Mouse (Mus musculus) frontal cortex, postnatal 10 days (tissue): ENCODE measurements around the gene Rpl3.

Experiments
- DNase-seq, 2 experiments: peaks; one replicate each; pipeline ENCODE4 v3.0.0; 2022; ENCODE audit warnings: low spot score in 2 of 2, mixed read lengths in 1 of 2

The Rpl3 gene

DNA sequence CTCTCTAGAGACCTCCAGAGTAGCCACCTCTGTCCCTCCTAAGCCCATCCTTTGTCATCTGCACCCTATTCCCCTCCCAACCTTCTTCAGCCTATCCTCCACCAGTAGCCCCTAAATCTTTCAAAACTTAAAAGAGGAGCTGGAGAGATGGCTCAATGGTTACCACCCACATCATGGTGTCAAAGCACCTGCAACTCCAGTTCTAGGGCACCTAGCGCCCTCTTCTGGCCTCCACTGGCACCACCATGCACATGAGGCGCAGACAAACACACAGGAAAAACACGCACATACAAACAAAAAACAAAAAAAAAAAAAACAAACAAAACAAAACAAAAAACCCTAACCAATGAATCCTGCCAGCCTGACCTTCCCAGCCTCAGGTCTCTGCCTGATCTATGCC, 25.1 kb downstream of the Rpl3 start:
- no peak for DNase-seq

DNA sequence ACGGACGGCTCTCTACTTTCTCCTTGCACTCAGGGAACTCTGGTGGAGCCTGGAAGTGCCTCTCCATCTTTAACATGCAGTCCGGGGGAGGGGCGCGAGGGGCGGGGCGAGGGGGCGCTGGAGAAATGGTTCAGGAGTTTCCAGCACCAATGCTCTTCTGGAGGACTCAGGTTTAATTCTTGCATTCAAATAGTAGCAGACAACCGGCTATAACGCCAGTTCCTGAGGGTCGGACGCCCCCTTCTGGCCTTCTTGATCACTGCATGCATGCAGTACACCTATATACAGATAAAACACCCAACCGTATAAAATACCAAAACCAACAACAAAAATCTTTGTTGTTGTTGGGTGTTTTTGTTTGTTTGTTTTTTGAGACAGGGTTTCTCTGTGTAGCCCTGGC, 26.3 kb downstream of the Rpl3 start:
- no peak for DNase-seq

DNA sequence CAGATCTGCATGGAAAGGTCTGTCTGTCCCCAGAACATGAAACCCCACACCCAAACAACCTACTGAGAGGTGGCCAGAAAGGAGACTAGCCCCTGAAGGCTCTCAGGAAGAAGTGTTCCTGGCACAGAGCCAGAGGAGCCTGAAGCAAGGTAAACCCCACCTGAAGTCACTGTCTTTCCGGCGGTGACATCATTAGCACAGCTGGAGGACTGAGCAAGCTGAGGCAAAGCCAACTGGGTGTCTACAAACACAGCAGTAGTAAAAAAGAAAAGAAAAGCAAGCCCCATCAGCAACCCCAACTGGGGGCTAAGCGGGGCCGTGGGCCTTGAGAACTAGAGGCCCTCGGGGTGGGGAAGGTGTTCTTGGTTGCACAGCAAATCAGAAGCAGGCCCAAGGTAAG, 26.7 kb downstream of the Rpl3 start:
- no peak for DNase-seq

DNA sequence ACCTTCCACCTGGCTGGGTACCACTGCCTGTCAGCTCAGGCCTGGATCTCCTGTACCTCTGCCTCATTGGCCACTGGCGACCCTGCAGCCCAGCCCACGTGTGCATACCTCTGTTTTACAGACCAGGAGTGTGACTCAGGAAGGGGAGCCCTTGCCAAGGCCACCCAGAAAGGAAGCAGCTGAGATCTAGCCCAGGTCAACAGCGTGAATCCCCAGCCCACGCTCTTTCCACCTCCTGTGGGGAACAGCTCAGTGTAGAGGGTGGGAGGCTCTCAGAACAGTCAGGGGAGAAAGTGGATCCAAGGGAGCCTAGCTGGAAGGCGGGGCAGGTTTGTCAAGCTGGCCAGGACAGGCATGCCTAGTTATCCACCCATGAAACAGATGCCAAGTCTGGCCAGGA, 28.8 kb downstream of the Rpl3 start:
- no peak for DNase-seq

DNA sequence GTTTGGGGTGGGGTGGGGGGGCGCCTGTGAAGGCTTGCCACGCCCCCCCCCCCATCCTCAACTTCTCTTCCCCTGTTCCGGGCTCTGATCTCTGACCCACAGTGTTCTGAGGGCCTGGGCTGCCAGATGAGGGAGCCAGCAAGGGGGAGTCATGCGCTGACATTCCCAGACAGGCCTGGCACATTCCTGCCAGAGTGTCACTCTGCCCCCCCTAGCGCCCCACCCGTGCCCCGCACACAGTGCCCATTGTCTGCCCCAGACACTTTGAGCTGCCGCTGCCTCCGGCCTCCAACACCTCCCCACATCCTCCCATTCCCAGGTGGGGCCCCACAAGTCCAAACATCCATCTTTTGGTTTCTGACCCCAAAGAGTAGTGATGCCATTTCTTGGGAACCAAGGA, 29.3 kb downstream of the Rpl3 start:
- DNase-seq, result no peak

DNA sequence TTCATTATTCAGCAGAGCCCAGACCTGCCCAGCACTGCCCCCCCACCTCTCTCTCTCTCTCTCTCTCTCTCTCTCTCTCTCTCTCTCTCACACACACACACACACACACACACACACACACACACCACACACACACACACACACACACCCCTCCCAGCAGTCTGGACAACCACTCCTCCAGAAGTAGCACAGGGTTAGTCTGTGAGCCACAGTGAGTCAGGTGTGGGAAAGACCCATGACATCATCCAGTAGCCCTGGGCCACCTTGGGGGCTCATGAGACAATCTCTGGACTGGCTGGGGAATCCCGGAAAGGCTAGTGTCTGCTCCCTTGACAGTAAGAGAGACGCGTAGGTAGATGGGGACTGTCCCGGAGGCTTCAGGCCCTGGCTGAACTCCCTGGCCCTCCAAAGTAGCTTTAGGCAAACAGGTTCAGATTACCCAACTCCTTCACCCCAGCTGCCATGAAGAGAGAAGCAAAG, 30.6 kb downstream of the Rpl3 start:
- no peak for DNase-seq

DNA sequence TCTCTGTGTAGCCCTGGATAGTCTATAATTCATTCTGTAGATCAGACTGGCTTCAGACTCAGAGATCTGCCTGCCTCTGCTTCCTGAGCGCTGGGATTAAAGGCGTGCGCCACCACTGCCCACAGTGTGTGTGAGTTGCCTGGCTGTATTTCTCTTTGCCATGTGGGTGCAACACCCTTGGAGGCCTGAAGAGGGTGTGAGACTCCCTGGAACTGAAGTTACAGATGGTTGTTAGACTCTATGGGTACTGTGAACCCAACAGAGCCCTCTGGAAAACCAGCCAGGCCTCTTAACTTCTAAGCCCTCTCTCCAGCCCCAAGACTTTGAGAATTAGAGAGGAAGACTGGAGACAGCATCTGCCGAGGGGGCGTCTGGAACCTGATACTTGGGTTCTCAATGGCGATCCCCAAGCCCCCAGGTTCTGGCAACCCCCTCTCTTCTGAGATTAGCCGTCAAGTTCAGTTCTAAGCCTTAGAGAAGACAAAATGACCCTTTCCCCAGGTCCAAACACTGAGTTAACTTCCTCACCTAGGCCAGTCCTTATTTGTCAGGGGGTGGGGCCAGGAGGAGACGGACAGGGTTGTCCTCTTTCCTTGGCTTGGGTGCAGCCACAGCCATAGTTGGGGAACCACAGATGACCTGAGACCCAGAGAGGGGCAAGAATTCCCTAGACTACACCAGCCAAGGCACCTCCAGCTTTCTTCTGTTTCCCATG, 31.2 kb downstream of the Rpl3 start:
- DNase-seq, result no peak

DNA sequence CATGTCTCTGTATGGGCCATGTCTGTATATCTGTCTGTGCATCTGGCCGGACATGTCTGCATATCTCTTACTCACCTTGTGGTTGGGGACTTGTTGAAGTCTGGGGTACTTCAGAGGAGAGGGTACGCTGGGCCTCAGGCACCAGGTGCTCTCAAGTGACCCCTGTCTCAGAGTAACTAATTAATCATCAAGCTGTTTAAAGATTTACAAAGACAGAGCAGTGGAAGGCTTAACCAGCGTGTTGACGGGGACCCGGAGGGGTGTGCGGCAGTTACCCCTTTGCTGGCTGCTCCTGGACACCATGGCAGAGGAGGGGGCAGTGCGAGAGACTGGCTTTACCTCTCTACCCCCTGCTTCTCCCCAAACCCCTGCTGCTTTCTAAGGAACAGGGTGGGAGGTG, 32.1 kb downstream of the Rpl3 start:
- DNase-seq, result no peak

DNA sequence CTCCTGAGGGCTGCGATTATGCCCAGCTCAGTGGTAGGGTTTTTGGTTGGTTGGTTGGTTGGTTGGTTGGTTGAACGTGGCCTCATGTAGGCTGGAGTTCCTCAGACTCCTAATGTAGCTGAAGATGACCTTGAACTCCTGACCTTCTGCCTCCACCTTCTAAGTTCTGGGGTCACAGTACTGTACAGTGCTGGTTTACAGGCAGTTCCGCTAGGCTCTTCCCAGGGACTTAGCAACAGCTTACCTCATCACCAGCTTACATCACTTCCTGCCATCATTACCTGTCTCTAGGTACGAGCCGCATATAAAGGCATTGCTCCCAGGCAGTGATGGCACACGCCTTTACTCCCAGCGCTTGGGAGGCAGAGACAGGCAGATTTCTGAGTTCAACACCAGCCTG, 33.5 kb downstream of the Rpl3 start:
- no peak for DNase-seq

DNA sequence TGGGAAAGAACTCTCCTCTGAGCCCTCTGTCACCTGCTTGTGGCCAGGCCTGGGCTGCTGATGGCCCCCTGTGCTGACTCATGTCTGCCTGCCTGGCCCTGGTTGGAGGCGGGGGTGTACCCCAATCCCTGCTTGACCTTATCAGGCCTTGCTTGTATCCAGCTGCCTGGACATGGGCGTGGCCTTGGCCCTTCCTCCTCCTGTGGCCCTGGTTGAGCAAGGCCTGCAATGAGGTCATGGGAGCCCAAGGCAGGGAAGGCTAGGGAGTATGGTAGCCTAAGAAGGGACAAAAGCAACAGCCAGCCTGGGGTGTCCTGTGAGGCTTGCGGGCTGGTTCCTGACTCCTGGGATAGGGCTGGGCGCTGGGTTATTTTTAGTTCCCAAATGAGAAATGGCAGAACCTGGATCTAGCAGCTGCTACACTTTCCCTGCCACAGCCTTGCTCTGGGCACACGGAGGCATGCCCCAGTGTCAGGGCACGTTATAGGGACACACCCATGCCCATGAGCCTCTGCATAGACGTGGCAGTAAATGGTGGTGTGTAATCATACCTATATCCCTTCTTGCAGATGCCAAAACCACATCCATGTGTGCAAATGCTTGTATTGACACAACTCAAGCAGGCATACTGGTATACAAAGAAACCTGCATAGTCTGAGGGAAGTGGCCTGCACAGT, 37.5 kb downstream of the Rpl3 start:
- DNase-seq, result no peak

DNA sequence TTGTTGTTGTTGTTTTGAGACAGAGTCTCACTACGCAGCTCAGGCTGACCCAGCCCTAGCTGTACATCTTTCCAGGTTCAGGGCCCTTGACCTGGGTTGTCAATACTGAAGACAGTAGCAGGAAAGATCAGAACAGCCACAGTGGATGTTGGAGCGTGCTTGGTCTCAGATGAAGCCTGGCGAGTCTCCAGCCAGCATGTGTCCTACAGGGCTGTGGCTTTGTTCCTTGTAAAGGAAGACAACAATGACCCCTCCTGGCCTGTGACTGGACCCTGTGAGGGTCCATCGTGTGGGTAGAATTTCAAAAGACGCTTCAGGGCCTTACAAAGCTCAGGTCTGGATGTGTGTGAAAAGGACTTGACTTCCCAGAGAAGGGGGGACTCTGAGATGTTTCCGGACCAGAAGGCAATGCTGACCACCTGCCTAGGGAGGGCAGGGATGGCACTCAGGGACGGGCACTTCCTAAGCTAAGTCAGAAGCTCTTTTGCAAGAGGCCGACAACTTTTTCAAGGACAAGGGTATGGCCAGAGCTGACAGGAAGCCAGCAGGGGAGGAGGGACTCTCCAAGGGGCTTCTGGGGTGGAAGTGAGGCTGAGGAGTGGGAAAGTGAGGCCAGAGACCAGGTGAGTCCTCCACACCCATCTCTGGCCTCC, 38.2 kb downstream of the Rpl3 start:
- DNase-seq, result no peak

DNA sequence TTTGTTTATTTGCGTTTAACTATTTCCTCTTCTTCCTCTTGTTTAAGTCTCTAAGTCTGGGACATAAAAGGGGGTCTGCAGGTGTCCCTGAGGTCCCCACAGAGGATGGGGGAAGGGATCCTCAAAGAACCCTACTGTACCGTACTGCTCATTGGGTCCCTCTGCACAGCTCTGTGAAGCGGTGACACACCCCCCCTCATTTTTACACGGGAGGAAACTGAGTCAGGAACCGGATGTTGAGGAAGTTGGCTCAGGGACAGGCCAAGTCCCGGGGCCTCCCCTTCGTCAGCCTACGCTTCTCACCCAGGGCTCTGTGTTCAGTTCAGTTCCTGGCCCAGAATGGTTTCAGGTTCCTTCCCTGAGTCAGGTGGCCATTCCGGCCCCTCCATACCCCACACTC, 39.9 kb downstream of the Rpl3 start:
- DNase-seq, result no peak

DNA sequence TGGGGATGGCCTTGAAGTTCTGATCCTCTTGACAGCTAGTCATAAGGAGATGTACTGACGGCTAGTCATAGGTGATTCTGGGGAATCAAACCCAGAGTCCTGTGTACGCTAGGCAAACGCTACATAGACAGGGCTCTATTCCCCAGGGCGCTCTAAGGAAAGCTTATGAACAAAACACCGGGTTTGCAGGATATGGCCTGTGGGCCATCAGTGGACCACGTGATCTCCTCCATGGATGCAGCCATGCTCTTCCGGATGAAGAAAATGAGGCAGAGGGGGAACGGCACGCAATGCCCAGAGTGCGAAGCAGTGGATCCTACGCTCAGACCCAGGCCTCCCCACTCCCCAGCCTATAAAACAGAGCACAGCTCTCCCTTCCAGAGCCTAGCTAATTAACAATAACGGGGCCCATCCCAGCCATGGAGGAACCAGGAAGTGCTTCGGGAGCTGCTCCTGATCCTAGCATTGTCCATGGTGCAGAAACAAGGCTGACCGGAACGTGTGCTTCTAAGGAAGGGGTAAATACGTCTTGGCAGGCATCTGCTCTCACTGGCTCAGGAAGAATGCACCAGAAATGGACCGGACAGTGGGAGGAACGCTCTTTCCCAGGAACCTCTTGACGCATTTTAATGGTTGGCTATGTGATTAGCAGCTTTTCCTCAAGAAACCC, 40.4 kb downstream of the Rpl3 start:
- no peak for DNase-seq

DNA sequence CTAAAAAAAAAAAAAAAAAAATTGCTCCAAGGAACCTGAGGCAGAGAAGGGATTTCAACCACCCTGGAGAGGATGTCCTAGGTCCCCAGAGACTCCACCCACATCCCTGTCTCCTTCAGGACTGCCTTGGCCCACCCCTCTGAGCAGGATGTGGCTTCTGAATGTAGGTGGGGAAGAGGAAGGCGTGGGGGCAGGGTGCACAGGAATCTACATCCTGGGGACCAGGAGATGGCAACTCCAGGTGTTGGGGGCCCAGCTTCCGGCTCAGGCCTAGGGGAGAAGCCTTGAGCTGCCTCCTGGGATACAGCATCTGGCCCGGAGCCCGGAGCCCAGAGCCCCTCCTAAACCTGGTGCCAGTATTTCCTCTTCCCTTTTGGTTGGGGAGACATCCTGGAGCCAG, 41.6 kb downstream of the Rpl3 start:
- DNase-seq, result no peak

DNA sequence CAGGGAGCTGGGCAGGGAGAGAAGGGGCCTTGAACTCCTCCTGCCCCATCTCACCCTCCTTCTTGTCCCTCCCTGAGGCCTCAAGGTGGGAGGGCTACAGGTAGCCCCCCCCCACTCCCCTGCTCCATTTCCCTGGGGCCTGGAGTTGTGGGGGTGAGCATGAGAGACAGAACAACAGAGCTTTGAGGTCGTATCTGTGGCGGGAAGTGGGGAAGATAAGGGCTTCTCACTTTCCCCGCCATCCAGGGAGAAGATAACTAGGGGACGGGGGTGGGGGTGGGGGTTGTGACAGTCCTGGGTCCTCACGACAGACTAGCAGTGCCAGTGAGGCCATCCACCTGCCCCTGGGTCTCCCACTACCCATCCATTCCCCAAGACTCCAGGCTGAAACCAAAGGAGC, 43.7 kb downstream of the Rpl3 start:
- DNase-seq, result no peak

DNA sequence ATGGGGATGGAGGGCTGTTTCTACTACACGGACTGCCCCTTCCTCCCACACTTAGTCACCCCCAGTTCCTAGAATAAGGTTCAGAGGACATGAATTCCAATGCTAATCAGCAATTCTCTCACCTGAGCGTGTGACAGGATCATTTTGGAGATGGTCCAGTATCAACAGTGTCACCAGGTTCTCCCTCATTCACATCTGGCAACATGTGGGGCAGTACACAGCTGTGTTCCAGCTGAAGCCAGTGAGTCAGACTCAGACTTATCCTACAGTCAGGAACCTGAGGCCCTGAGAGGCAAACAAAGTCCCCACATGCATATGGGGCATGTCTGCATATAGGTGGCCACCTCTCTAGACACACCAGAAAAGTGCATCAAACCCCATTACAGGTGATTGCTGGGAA, 44.4 kb downstream of the Rpl3 start:
- DNase-seq, result no peak

DNA sequence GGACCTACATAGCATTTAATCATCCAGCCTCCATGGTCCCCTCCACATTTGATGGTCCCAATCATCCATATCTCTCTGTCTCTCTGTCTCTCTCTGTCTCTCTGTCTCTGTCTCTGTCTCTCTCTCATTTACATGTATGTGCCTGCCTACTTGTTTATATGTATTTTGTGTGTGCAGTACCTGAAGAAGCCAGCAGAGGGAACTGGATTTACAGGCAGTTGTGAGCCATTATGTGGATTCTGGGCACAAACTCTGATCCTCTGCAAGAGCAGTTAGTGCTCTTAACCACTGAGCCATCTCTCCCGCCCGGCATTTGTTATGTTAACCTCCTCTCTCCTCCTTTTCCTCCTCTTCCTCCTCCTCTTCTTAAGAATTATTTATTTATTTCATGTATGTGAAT, 45.9 kb downstream of the Rpl3 start:
- no peak for DNase-seq

DNA sequence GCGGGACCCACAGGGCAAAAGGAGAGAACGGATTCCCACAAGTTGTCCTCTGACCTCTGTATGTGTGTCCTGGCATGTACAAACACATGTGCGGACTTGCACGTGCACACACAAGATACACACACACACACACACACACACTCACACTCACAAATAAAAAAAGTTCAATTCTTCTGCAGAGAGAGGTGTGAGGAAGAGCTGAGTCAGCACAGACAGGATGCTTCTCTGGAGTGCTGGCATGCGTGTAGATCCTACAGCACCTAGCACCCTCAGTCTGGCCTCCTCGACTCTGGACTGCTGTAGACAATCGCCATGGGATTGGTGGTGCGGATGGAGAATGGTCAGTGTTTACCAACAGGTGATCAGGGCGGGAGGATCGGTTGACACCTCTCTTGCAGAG, 47.4 kb downstream of the Rpl3 start:
- no peak for DNase-seq

DNA sequence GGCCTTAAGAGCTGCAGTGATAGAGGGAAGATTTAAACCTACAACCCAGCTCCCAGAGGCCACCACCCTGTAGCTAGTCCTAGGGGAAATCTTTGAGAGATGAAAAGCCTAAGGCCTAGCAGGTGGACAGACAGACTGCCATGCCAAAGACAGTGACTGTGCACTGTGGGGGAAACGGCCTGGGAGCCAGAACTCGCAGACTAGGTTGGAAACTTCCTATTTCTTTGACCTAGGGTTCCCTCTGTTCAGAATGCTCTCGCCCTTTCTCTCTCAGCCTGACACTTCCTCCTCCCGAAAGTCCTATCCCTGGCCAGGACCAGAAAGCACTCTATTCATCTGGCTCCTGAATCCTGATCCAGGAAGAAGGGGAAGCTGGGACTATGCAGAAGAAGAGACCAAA, 49.5 kb downstream of the Rpl3 start:
- no peak for DNase-seq

DNA sequence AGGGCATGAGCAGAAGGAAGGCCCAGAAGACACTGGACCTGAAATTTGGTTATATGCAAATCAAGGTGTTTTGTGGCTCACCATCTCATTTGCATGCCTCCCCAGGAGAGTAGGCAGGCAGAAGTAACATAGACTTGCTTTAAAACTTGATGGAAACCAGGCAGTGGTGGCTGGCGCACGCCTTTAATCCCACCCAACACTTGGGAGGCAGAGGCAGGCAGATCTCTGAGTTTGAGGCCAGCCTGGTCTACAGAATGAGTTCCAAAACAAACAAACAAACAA, 53.6 kb downstream of the Rpl3 start:
- DNase-seq, result no peak

DNA sequence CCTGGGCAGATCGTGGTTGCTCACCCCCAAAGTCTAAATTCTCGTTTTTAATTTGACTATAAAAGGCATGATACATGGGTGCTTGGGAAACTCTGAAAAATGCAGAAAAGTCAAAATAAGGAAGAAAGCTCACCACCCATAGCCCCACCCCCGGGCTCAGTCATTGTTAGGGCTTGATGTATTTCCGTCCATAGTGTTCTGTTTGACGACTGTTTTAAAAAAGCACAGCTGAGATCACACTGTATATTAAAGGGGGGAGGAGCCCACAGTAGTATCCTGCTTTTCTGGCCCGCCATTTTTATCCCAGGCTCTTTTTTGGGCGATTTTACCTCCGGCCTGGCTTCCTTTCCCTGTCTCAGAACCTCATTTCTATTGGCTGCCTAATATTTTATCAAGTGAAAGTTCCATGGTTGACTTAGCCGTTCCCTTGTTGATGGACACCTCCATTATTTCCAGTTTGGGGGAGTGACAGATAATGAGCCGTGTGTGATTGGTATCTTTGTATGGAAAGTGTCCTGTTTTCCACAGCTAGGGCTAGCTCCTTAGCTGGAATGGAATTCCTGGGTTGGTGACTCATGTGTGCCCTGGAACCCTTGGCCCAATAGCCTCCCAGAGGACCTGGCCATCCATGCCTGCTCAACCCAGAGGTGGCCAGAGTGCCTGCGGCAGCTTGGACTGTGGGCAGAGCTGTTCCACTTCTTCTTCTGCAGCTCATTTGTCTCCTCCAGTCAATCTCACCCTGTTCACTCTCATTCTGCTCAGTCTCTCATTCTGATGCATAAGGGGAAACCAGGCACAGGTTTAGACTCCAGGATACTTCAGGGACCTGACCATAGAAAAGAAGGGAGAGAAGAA, 54.2 kb downstream of the Rpl3 start:
- no peak for DNase-seq

DNA sequence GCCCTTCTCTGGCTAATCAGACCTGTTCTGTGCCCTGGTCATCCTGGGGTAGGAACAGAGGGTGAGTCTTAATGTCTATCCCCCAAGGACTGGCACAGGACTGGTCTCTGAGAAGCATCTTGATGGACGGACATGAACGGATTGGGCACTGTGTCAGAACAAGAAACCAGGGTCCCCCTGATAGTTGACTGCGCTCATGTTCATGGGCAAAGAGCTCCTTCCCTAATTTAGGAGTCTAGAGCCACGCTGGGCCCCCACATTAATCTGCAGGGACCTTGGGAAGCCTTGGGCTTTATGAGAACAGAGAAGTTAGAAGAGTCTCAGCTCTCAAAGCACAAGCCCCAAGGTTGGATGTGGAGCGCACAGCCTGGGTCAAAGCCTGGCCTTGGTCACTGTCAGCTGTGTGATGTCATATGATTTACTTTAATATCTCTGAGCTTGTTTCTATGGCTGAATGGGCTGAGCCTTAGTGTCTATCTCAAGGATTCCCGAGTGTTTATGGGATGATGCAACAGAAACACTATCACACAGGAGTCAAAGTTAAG, 56.3 kb downstream of the Rpl3 start:
- DNase-seq, result no peak
